Mouse (Mus musculus) natural killer cell, adult 2 months (primary cell): ENCODE measurements around the gene Ccnf.

ENCODE experiments used
- DNase-seq, 2 experiments: peaks; one replicate each; pipeline ENCODE4 v3.0.0; 2022; ENCODE audit warnings: low spot score in 2 of 2

Gene Ccnf

DNA sequence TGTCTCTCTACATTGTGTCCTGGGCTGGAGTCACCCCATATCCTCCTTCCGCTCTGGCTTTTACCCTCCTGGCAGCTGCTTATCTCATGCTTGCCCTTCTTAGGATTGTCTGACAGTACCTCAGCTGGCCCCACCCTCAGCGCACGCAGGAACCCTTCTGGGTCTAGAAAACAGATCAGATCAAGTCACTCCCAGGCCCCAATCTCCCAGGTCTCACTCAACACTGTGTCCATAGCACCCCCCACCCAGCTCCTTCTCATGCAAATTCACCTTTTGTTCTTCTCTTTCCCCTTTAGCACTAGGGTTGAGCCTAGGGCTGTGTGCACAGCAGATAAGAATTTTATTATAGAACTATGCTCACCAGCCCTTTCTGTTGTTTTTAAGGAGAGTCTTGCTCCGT lies 48.2 kb downstream of the Ccnf start:
- DNase-seq: no peak

GRCm38 (mm10) chr17:24201092-24201491 lies 50.2 kb downstream of the Ccnf start:
- DNase-seq: no peak

GRCm38 (mm10) chr17:24199741-24200140 lies 51.5 kb downstream of the Ccnf start:
- DNase-seq: no peak

DNA sequence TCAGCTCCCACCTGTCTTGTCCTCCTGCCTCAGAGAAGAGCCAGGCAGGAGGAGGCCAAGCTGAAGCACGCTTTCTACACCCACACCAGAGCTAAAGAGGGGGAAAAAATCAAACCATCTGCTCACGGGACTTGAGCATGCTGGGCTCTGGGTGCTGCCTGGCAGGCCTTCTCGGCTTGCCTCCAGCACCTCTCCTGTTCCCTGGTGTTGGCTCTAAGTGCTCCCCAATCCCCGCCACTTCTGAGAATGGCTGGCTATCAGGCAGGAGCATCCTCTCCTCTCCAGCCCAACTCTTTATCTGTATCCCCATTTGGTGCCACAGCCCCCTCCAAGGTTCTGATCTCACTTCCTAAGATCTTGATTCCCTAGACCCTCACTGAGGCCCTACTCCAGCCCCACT lies 52.0 kb downstream of the Ccnf start:
- DNase-seq: no peak

- no peak for DNase-seq
Observed at GRCm38 (mm10) chr17:24197032-24197824, 54.1 kb downstream of the Ccnf start.

- no peak for DNase-seq
Observed at GRCm38 (mm10) chr17:24195349-24195748, 55.9 kb downstream of the Ccnf start.

DNA sequence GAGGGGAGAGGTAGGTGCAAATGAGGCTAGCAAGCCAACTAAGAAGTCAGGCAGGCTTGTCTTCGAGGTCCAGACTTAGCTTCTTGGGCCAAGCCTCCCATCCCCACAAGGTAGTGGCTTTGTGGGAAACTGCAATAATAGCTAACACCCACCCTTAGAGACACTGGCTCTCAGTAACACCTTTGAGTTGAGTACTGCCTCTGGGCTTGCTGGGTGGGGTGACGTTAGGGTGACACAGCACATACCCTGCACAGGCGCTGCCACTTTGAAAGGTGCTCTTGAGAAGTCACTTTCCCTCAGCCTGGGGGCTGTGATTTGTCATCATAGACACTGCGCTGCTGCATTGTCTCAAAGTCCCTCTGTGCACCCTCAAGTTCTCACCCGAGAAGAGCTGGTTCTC lies 57.5 kb downstream of the Ccnf start:
- no peak for DNase-seq

DNA sequence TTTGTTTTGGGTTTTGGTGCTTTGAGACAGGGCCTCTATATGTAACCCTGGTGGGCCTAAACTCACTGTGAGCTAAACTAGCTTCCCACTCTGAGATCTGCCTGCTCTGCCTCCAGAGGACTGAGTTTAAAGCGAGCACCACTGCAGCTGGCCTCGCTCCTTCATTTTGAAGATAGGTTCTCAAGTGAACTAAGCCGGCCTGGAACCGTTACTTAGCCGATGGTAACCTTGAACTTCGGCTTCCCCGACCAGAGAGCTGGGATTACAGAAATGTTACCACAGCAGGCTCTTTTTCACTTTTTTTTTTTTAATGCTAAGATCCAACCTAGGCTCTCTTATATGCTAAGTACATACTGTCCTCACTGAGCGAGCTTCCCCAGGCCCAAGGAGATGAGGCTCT lies 58.0 kb downstream of the Ccnf start:
- no peak for DNase-seq

- no peak for DNase-seq
Observed at GRCm38 (mm10) chr17:24192848-24193247, 58.4 kb downstream of the Ccnf start.

DNA sequence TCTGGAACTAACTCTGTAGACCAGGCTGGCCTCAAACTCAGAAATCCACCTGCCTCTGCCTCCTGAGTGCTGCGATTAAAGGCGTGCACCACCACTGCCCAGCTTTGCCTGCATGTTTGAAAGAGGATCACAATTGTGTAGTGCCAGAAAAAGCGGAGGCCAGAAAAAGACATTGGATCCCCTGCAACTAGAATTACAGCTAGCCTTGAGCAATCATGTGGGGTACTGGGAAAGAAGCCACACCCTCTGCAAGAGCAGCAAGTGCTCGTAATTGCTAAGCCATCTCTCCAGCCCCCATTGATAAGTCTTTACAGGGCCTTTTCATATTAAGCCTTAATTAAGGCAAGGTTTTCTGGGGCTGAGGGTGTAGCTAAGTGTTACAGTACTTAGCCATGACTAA lies 59.8 kb downstream of the Ccnf start:
- DNase-seq: no peak

GRCm38 (mm10) chr17:24190934-24191333 lies 60.4 kb downstream of the Ccnf start:
- no peak for DNase-seq

- DNase-seq: no peak
Observed at GRCm38 (mm10) chr17:24174259-24174658, 77.0 kb downstream of the Ccnf start.

DNA sequence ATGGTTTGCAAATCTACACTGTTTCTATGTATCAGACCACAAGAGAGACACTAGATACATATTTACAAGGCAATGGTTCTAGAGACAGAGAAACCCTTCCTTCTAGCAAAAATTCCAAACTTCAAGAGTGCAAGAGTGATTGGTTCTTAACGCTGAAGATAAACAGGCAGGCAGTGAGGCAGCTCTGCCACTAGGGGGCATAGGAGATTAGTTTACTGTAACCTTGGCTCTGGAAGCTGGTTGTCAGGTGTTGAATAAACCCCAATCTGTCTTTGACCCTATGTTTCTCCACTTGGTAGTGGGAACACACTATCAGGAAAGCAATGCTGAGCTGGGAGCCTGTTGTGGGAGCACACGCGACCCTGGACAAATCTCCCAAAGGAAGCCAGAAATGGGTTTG lies 77.9 kb downstream of the Ccnf start:
- DNase-seq: peak; percentile 59 to 72
